Comparison of ENCODE assay signal across 16 mouse cellular contexts in the genomic region with DNA sequence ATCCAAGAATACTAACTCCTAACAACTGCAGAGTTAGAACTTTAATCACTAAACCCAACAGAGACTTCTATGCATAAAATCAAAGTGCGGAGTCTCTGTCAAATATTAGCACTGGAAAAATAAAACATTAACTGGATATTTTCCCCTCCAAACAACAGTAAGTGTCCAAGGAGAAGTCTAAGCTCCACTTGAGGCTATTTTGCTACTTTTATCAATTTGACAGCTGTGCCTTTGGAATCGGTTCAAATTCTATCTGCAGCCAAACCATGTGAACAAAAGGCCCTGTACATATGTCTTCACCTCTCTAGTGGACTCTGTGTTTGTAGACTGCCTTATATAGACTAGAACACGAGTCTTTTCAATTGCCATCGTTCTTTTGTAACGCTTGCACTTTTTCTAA. TPM values are rescaled to one million over a fixed set of nuclear protein-coding genes. Genes with fewer than 3 reads are reported as not detected.
DNase-seq lines count a peak whose midpoint lies in the region; ATAC-seq and TF ChIP-seq lines count a peak whose summit lies in the region.
"Had no signal": no experiment of that assay in that cellular context is flagged by ENCODE, and none has a peak within 500 bp of the region (broad histone marks: within the 10 kb centered on the region; RNA-seq: fewer than 3 reads in every experiment).

No protein-coding gene starts in this region.

- ATAC-seq in heart, embryonic 16.5 days (replicated peaks; ENCODE audit: extremely low read depth, insufficient read depth, low FRiP score): peak; percentile 83
- ATAC-seq in heart, embryonic 11.5 days (replicated peaks; ENCODE audit: insufficient number of reproducible peaks, low FRiP score, low TSS enrichment): no peak
- ATAC-seq in liver, postnatal 0 days: no peak
- ATAC-seq: CD4-positive, CD25-positive, alpha-beta regulatory T cell, adult 4 months; forebrain, embryonic 16.5 days had no signal

- peaks cover 9% of the 10 kb centered on the region; the same call in 1 of the 2 replicates for H3K4me1 ChIP-seq in heart, embryonic 16.5 days (ENCODE audit: control insufficient read depth, insufficient read depth, low read length)
- peaks cover 9% of the 10 kb centered on the region; the same call in 1 of the 2 replicates for H3K4me1 ChIP-seq in heart, embryonic 11.5 days (ENCODE audit: control insufficient read depth, insufficient read depth, low read length)
- H3K4me1 ChIP-seq in liver, adult 2 months (ENCODE audit: control insufficient read depth, insufficient read depth, low read length): peaks cover 6% of the 10 kb centered on the region; the same call in 1 of the 2 replicates
- no peaks in the 10 kb centered on the region for H3K4me1 ChIP-seq in liver, postnatal 0 days (ENCODE audit: insufficient read depth)
- H3K4me1 ChIP-seq: liver, embryonic 15.5 days; midbrain, embryonic 10.5 days had no signal

- no peaks in the 10 kb centered on the region for H3K36me3 ChIP-seq in heart, embryonic 16.5 days (ENCODE audit: control insufficient read depth, insufficient read depth)
- H3K36me3 ChIP-seq in heart, embryonic 11.5 days (ENCODE audit: control insufficient read depth, insufficient read depth, low read length): no peaks in the 10 kb centered on the region
- no peaks in the 10 kb centered on the region for H3K36me3 ChIP-seq in liver, adult 2 months (ENCODE audit: control insufficient read depth, insufficient read depth, low read length)
- no peaks in the 10 kb centered on the region for H3K36me3 ChIP-seq in liver, postnatal 0 days (replicated peaks; ENCODE audit: insufficient read depth, low read length)
- H3K36me3 ChIP-seq: liver, embryonic 15.5 days; midbrain, embryonic 10.5 days had no signal

- H3K27ac ChIP-seq in heart, embryonic 16.5 days (ENCODE audit: low read length): peak overlapping the region; percentile 82
- no peak overlapping the region for H3K27ac ChIP-seq in heart, embryonic 11.5 days (ENCODE audit: low read depth, low read length)
- peak overlapping the region; percentile 79 for H3K27ac ChIP-seq in liver, adult 2 months (replicated peaks; ENCODE audit: insufficient read depth, low read depth, low read length)
- H3K27ac ChIP-seq in liver, postnatal 0 days (ENCODE audit: low read depth): no peak overlapping the region
- H3K27ac ChIP-seq: gastrocnemius, adult 2 months; layer of hippocampus, adult 2 months; liver, embryonic 15.5 days; midbrain, embryonic 10.5 days had no signal

- H3K9ac ChIP-seq in heart, embryonic 16.5 days (ENCODE audit: low read length): no peak overlapping the region
- H3K9ac ChIP-seq in heart, embryonic 11.5 days (ENCODE audit: low read depth, low read length): no peak overlapping the region
- no peak overlapping the region for H3K9ac ChIP-seq in liver, adult 2 months (ENCODE audit: low read depth, low read length)
- H3K9ac ChIP-seq in liver, postnatal 0 days (replicated peaks): no peak overlapping the region
- H3K9ac ChIP-seq: liver, embryonic 15.5 days had no signal

- no peak for TF ChIP-seq POLR2A in liver, adult 2 months (IDR thresholded peaks at IDR 0.05; ENCODE audit: extremely low read depth, insufficient read depth, low read length)
- no peak for TF ChIP-seq POLR2A in brain, embryonic 14.5 days (IDR thresholded peaks at IDR 0.05; ENCODE audit: borderline replicate concordance, extremely low read depth, insufficient read depth, insufficient read length, poor library complexity, severe bottlenecking)

- no peaks in the 10 kb centered on the region for H3K27me3 ChIP-seq in heart, embryonic 16.5 days (ENCODE audit: control insufficient read depth, insufficient read depth, low read length)
- no peaks in the 10 kb centered on the region for H3K27me3 ChIP-seq in heart, embryonic 11.5 days (ENCODE audit: control insufficient read depth, insufficient read depth, low read length)
- no peaks in the 10 kb centered on the region for H3K27me3 ChIP-seq in liver, adult 2 months (ENCODE audit: control insufficient read depth, insufficient read depth, low read length)
- H3K27me3 ChIP-seq in liver, postnatal 0 days (ENCODE audit: insufficient read depth, low read length): no peaks in the 10 kb centered on the region
- H3K27me3 ChIP-seq: liver, embryonic 15.5 days had no signal

- TF ChIP-seq CTCF in liver, adult 2 months (IDR thresholded peaks at IDR 0.05; ENCODE audit: low read depth, low read length): no peak
- no peak for TF ChIP-seq CTCF in liver, postnatal 0 days (IDR thresholded peaks at IDR 0.05; ENCODE audit: low read depth)
- TF ChIP-seq CTCF in brain, embryonic 14.5 days (IDR thresholded peaks at IDR 0.05; ENCODE audit: borderline replicate concordance, extremely low read depth, insufficient read depth, insufficient read length): no peak

- H3K4me2 ChIP-seq in heart, embryonic 16.5 days (ENCODE audit: low read depth, low read length): no peak overlapping the region
- no peak overlapping the region for H3K4me2 ChIP-seq in heart, embryonic 11.5 days
- no peak overlapping the region for H3K4me2 ChIP-seq in liver, postnatal 0 days (ENCODE audit: low read depth, low read length)
- H3K4me2 ChIP-seq: liver, embryonic 15.5 days had no signal

- 23% methylated on average over 5 of the region's 5 CpGs for WGBS in heart, embryonic 16.5 days
- WGBS in heart, embryonic 11.5 days (ENCODE audit: insufficient replicate concordance): 46% methylated on average over 5 of the region's 5 CpGs
- WGBS in liver, adult 2 months: 13% methylated on average over 5 of the region's 5 CpGs
- 57% methylated on average over 5 of the region's 5 CpGs for WGBS in liver, postnatal 0 days (ENCODE audit: insufficient replicate concordance)

- H3K79me2 ChIP-seq in liver, adult 2 months (ENCODE audit: control insufficient read depth, insufficient read depth, low read length): no peaks in the 10 kb centered on the region

- no peak for TF ChIP-seq EP300 in liver, postnatal 0 days (IDR thresholded peaks at IDR 0.05; ENCODE audit: low read depth)

- peak; percentile 95 for DNase-seq in liver, adult 2 months (ENCODE audit: extremely low read depth, low read depth, low spot score)
- DNase-seq in liver, postnatal 0 days: no peak
- DNase-seq in brain, embryonic 14.5 days (ENCODE audit: low read depth): peak; percentile 37
- DNase-seq in kidney, postnatal 14 days: peak; percentile 58
- DNase-seq in testis, postnatal 10 days (ENCODE audit: low spot score): no peak
- DNase-seq: adrenal gland, postnatal 14 days; cerebellum, adult 8-10 months; gastrocnemius, adult 2 months; thymus, adult 18-20 months had no signal

- no peaks in the 10 kb centered on the region for H3K9me3 ChIP-seq in heart, embryonic 16.5 days (replicated peaks; ENCODE audit: control insufficient read depth, low read length)
- no peaks in the 10 kb centered on the region for H3K9me3 ChIP-seq in heart, embryonic 11.5 days (replicated peaks; ENCODE audit: control insufficient read depth, low read length)
- H3K9me3 ChIP-seq in liver, postnatal 0 days (ENCODE audit: low read length): no peaks in the 10 kb centered on the region
- H3K9me3 ChIP-seq: liver, embryonic 15.5 days; midbrain, embryonic 10.5 days had no signal

- no peak overlapping the region for H3K4me3 ChIP-seq in heart, embryonic 16.5 days (ENCODE audit: low read length)
- no peak overlapping the region for H3K4me3 ChIP-seq in heart, embryonic 11.5 days (ENCODE audit: low read depth, low read length)
- H3K4me3 ChIP-seq in liver, adult 2 months (ENCODE audit: insufficient read depth, low read depth, low read length): no peak overlapping the region
- no peak overlapping the region for H3K4me3 ChIP-seq in liver, postnatal 0 days (ENCODE audit: low read depth, low read length)
- H3K4me3 ChIP-seq: gastrocnemius, adult 2 months; layer of hippocampus, adult 2 months; liver, embryonic 15.5 days; midbrain, embryonic 10.5 days had no signal

RNA-seq across cellular contexts. Expression of gene Osbpl8, which starts 24.7 kb away (rescaled TPM):
- polyA plus RNA-seq in heart, embryonic 16.5 days (2015; fragmentation: Nextera tagmentation; extraction: Ambion mirVana): 28.8 and 30.2 TPM in 2 replicates
- 20.5 and 21.1 TPM in 2 replicates for polyA plus RNA-seq in heart, embryonic 11.5 days (2014; fragmentation: Nextera tagmentation; extraction: Ambion mirVana)
- 30.0 and 30.9 TPM in 2 replicates for total RNA-seq in liver, adult 2 months (2014; rRNA removed)
- 3.7 and 4.2 TPM in 2 replicates for polyA plus RNA-seq in liver, adult 2 months (2012; rRNA removed)
- 5.4 and 5.6 TPM in 2 replicates for polyA plus RNA-seq in liver, postnatal 0 days (2015; fragmentation: Nextera tagmentation; extraction: Ambion mirVana)
- polyA plus RNA-seq in brain, embryonic 14.5 days (2012; rRNA removed): 21.0 and 24.2 TPM in 2 replicates

Comparison
In these comparisons a context has a peak if more than half of its experiments do, and no peak if none do; other contexts are left out.
1. H3K27ac ChIP-seq: peak in heart, embryonic 16.5 days (single experiment) and liver, adult 2 months (single experiment); none in heart, embryonic 11.5 days (single experiment) and liver, postnatal 0 days (single experiment).
2. DNase-seq: peak in liver, adult 2 months (single experiment), brain, embryonic 14.5 days (single experiment) and kidney, postnatal 14 days (single experiment); none in liver, postnatal 0 days (single experiment) and testis, postnatal 10 days (single experiment).